Mouse (Mus musculus) lung, postnatal 25 days (tissue): ENCODE data around the gene Sprr2a2.
"Not testable (repeated sequence)": the region's sequence is repeated elsewhere in the genome, so short reads cannot be mapped to it uniquely, and the experiment has no call there.

Source experiments
- DNase-seq: peaks from one replicate; pipeline ENCODE4 v3.0.0; 2022; ENCODE audit warnings: low spot score

Sprr2a2 gene

DNA sequence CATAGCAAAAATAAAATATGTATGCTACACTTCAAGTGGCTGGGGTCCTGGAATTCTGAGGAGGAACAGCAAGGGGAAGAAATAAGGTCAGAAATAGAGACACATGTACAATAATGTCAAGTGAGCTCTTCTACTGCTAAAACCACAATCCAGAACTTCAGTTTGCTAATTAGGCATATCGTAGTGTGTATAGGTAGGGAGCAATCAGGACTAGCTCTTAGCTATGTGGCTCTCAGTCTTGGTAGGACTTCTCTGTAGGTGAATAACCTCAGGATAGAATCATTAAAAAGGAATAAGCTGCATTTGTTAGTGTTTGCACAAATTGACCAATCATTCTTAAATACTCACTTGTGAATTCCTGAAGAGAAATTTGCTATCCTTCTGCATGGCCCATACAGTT is 58.3 kb downstream of the Sprr2a2 start:
- DNase-seq: not testable (repeated sequence)

- not testable (repeated sequence) for DNase-seq
These were observed 63.9 kb downstream of the Sprr2a2 start for GRCm38 (mm10) chr3:92279663-92280062.

GRCm38 (mm10) chr3:92280963-92281606 is 65.4 kb downstream of the Sprr2a2 start:
- not testable (repeated sequence) for DNase-seq

DNA sequence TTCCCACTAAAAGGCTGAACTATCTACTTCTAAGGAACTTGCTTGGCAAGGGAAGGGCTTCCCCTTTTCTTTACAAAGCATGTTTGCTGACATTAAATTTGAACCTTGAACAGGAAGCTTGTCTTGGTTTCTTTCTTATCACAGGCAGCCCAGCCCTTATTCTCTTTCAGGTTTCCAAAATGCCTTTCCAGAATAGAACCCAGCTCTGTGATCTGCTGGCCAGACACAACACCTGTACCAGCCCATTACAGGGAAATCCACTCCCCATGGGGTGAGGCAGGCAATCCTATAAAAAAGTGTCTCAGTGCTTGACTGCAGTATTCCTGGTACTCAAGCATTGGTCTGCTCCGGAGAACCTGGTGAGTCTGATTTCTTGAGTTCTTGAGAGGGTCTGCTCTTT is 69.4 kb downstream of the Sprr2a2 start, which contains the start of gene Sprr2a3:
Gene Sprr2a3 (plus strand): TSS at position 317 of the 400 bp plus-strand sequence.
- DNase-seq: not testable (repeated sequence)

- DNase-seq: not testable (repeated sequence)
These were observed 72.8 kb downstream of the Sprr2a2 start for GRCm38 (mm10) chr3:92288489-92288888.
